Mouse (Mus musculus): Measurements from ENCODE around the gene Siah2. TPM values are rescaled to one million over a fixed set of nuclear protein-coding genes. Genes with fewer than 3 reads are reported as not detected.

Gene Siah2
- polyA plus RNA-seq, 1 experiment: 26.7 TPM

GRCm38 (mm10) chr3:58624981-58625380 is 67.2 kb downstream of the Siah2 start:
- TF ChIP-seq POLR2A (IDR thresholded peaks at IDR 0.05; ENCODE audit: borderline replicate concordance, insufficient read depth, low read length) (no peak), CTCF (IDR thresholded peaks at IDR 0.05; ENCODE audit: borderline replicate concordance, insufficient read depth, low read depth, low read length) (no peak)
- no peaks in the 10 kb centered on the region for H3K27me3 ChIP-seq (ENCODE audit: control insufficient read depth, insufficient read depth, low read length)
- no peak for DNase-seq
- no peaks in the 10 kb centered on the region for H3K4me1 ChIP-seq (ENCODE audit: control insufficient read depth, insufficient read depth, low read length)
- no peak overlapping the region for H3K27ac ChIP-seq (ENCODE audit: insufficient read depth, low read length)
- no peak overlapping the region for H3K4me3 ChIP-seq (replicated peaks; ENCODE audit: insufficient read depth, low read depth, low read length)
- 91% methylated on average over 4 of the region's 4 CpGs for WGBS

Other genes with a start within 250 kb of the Siah2 start
- gene Eif2a, start 166.6 kb downstream of the Siah2 start, polyA plus RNA-seq (2012; rRNA removed): 36.9 and 37.0 TPM in 2 replicates
- 22.3 and 23.4 TPM in 2 replicates for gene Serp1, start 166.5 kb downstream of the Siah2 start, polyA plus RNA-seq (2012; rRNA removed)
- gene Selenot, start 115.8 kb downstream of the Siah2 start, polyA plus RNA-seq (2012; rRNA removed): 121 and 125 TPM in 2 replicates
- gene Erich6, start 55.2 kb downstream of the Siah2 start, polyA plus RNA-seq (2012; rRNA removed): 1.9 and 2.2 TPM in 2 replicates
- gene Mindy4b-ps, start 129.9 kb upstream of the Siah2 start, polyA plus RNA-seq (2012; rRNA removed): 2.1 and 2.4 TPM in 2 replicates
- gene Clrn1, start 192.9 kb upstream of the Siah2 start, polyA plus RNA-seq (2012; rRNA removed): 0.61 and 0.81 TPM in 2 replicates